Mouse (Mus musculus) forebrain, embryonic 13.5 days (tissue): ENCODE measurements around the gene Prps1l3. TPM values are rescaled to one million over a fixed set of nuclear protein-coding genes. Genes with fewer than 3 reads are reported as not detected.

Experiments
- ATAC-seq: fragments of 200-750 bp; cut with Nextera tagmentation; 2 replicates; pipeline ENCODE4 v1.8.0; 2017
- H3K27ac ChIP-seq: fragments of 300-500 bp; sonication (generic); 2 replicates; pipeline ENCODE4 v1.5.1; 2015; ENCODE audit warnings: inconsistent platforms, mild to moderate bottlenecking, moderate library complexity
- H3K27me3 ChIP-seq: fragments of 300-500 bp; sonication (generic); 2 replicates; pipeline ENCODE4 v1.6.1; 2015; ENCODE audit warnings: mild to moderate bottlenecking, inconsistent platforms
- H3K36me3 ChIP-seq: fragments of 300-500 bp; sonication (generic); 2 replicates; pipeline ENCODE4 v1.6.1; 2015; ENCODE audit warnings: mild to moderate bottlenecking, inconsistent platforms; ENCODE audit not compliant: poor library complexity, severe bottlenecking
- H3K4me1 ChIP-seq: fragments of 300-500 bp; sonication (generic); 2 replicates; pipeline ENCODE4 v1.6.1; 2015; ENCODE audit warnings: inconsistent platforms
- H3K4me2 ChIP-seq: fragments of 300-500 bp; sonication (generic); 2 replicates; pipeline ENCODE4 v1.6.1; 2015; ENCODE audit warnings: inconsistent platforms, mild to moderate bottlenecking, moderate library complexity
- H3K4me3 ChIP-seq: fragments of 300-500 bp; sonication (generic); 2 replicates; pipeline ENCODE4 v1.5.1; 2015; ENCODE audit warnings: mild to moderate bottlenecking, inconsistent platforms
- H3K9ac ChIP-seq: fragments of 300-500 bp; sonication (generic); 2 replicates; pipeline ENCODE4 v1.6.1; 2015; ENCODE audit warnings: mild to moderate bottlenecking, inconsistent platforms
- H3K9me3 ChIP-seq: fragments of 300-500 bp; sonication (generic); replicated peaks from 2 replicates; pipeline ENCODE4 v1.6.1; 2016; ENCODE audit warnings: inconsistent platforms
- WGBS: fragments of 180-500 bp; shearing (Covaris S2); methylation state at CpG from one replicate; pipeline ENCODE4 v1.1.7; 2015; 5-methylcytosine and 5-hydroxymethylcytosine counted together
- polyA plus RNA-seq: library from polyadenylated mRNA; unstranded; fragments of >200 nt; fragmentation: Nextera tagmentation; extraction: Ambion mirVana; gene quantifications from 2 replicates; pipeline ENCODE4 v1.2.1, GENCODE M21; 2015

The Prps1l3 gene
- 51.7 and 56.0 TPM in 2 replicates for polyA plus RNA-seq

- no peaks in the 10 kb centered on the region for H3K36me3 ChIP-seq
- peaks cover 8% of the 10 kb centered on the region for H3K4me1 ChIP-seq
- H3K4me3 ChIP-seq, result peak within 1 kb of the TSS; percentile 81
- 1% methylated on average over 44 of the region's 58 CpGs for WGBS
- no peaks in the 10 kb centered on the region for H3K9me3 ChIP-seq
- no peaks in the 10 kb centered on the region for H3K27me3 ChIP-seq
- ATAC-seq, result peak; percentile 97
- peak within 1 kb of the TSS; percentile 81 for H3K27ac ChIP-seq
- peak within 1 kb of the TSS; percentile 78 for H3K9ac ChIP-seq
- peak within 1 kb of the TSS; percentile 68 for H3K4me2 ChIP-seq
Measured at GRCm38 (mm10) chr12:57230192-57230706, at the start of gene Prps1l3, which contains the start of gene Mipol1. Prps1l3 (plus strand) TSS chr12:57230412. Mipol1 (plus strand) TSS chr12:57230427.

- Histone ChIP-seq H3K4me2 (no peak overlapping the region), H3K27ac (no peak overlapping the region), H3K9ac (no peak overlapping the region), H3K4me3 (no peak overlapping the region), H3K27me3 (no peaks in the 10 kb centered on the region), H3K4me1 (no peaks in the 10 kb centered on the region), H3K36me3 (no peaks in the 10 kb centered on the region), H3K9me3 (no peaks in the 10 kb centered on the region)
- 64% methylated on average over 2 of the region's 2 CpGs for WGBS
- ATAC-seq, result no peak
Measured at GRCm38 (mm10) chr12:57184401-57185147, 45.6 kb upstream of the Prps1l3 start.

DNA sequence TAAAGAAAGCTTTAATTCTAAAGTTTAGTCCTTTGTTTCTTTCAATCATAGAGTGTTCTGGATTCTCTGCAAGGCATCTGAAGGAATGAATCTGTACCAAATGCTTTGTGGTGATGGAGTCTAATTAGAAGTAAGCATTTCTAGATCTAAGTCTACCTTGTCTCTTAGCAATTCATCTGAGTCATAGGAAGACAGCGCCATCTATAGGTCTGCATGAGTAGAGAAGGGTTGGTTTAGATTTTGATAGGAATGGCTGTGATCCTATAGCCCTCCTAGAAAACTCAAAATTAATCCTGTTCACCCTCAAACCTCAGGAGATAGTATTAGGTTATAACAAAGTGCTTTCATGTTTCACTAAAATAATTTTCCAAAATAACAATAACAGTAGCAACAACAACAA, 44.7 kb upstream of the Prps1l3 start:
- H3K4me3 ChIP-seq, result no peak overlapping the region
- no peak for ATAC-seq
- H3K4me1 ChIP-seq, result no peaks in the 10 kb centered on the region
- H3K27ac ChIP-seq, result no peak overlapping the region
- no peaks in the 10 kb centered on the region for H3K27me3 ChIP-seq
- no peaks in the 10 kb centered on the region for H3K9me3 ChIP-seq
- WGBS, result 0% methylated on average over 1 of the region's 1 CpGs
- no peak overlapping the region for H3K4me2 ChIP-seq
- no peaks in the 10 kb centered on the region for H3K36me3 ChIP-seq
- H3K9ac ChIP-seq, result no peak overlapping the region

DNA sequence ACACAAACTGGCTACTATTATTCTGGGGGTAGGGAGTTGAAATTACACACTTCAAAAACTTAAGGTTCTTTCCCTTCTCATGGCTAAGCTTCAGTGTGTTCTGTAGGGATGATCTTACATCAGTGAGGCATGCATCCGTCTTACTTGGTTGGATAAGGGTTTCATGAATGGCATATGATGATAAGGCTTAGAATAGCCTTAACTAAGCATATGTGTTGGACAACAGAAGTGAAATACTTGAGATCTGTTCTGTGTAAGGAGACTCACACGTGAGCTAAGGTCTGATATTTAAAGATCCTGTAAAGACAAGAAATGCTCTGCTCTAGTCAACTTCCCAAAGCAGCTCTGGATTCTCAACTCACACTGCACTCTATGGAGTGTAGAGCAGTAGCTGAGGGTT, 44.1 kb upstream of the Prps1l3 start:
- Histone ChIP-seq H3K27ac (no peak overlapping the region), H3K9me3 (no peaks in the 10 kb centered on the region), H3K27me3 (no peaks in the 10 kb centered on the region), H3K9ac (no peak overlapping the region), H3K4me2 (no peak overlapping the region), H3K36me3 (no peaks in the 10 kb centered on the region), H3K4me3 (no peak overlapping the region), H3K4me1 (no peaks in the 10 kb centered on the region)
- 70% methylated on average over 2 of the region's 2 CpGs for WGBS
- no peak for ATAC-seq

GRCm38 (mm10) chr12:57187032-57187431, 43.2 kb upstream of the Prps1l3 start:
- WGBS, result 87% methylated on average over 4 of the region's 4 CpGs
- Histone ChIP-seq H3K9me3 (no peaks in the 10 kb centered on the region), H3K4me1 (no peaks in the 10 kb centered on the region), H3K4me2 (no peak overlapping the region), H3K27me3 (no peaks in the 10 kb centered on the region), H3K27ac (no peak overlapping the region), H3K9ac (no peak overlapping the region), H3K36me3 (no peaks in the 10 kb centered on the region), H3K4me3 (no peak overlapping the region)
- no peak for ATAC-seq

- Histone ChIP-seq H3K9me3 (no peaks in the 10 kb centered on the region), H3K4me2 (no peak overlapping the region), H3K9ac (no peak overlapping the region), H3K4me3 (no peak overlapping the region), H3K36me3 (no peaks in the 10 kb centered on the region), H3K27ac (no peak overlapping the region), H3K4me1 (peaks cover 14% of the 10 kb centered on the region), H3K27me3 (peaks cover 17% of the 10 kb centered on the region)
- WGBS, result 32% methylated on average over 3 of the region's 3 CpGs
- ATAC-seq, result peak; percentile 50; the same call in 1 of the 2 replicates
Measured at GRCm38 (mm10) chr12:57194609-57195008, 35.6 kb upstream of the Prps1l3 start.

DNA sequence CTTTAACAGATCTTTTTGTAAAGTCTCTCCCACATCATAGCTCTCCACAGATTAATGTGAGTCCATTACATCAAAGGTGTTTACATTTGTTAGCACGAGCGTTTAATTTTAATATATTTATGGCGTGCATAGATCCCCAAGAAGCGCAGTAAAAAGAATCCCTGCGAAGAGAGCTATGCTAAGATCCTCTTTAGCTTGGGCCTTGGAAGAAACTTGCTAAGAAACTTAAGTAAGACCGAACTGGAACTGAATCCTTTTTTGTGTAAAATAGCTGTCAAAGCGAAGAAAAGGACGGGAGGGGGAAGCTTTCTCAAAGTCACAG, 34.0 kb upstream of the Prps1l3 start:
- Histone ChIP-seq H3K27me3 (peaks cover 17% of the 10 kb centered on the region), H3K9ac (peak overlapping the region; percentile 61), H3K4me2 (peak overlapping the region; percentile 81), H3K9me3 (no peaks in the 10 kb centered on the region), H3K27ac (no peak overlapping the region), H3K36me3 (no peaks in the 10 kb centered on the region), H3K4me1 (peaks cover 14% of the 10 kb centered on the region), H3K4me3 (peak overlapping the region; percentile 49)
- no peak for ATAC-seq
- WGBS, result 8% methylated on average over 8 of the region's 8 CpGs

- peak; percentile 57 for ATAC-seq
Measured at GRCm38 (mm10) chr12:57196608-57197362, 33.4 kb upstream of the Prps1l3 start.

GRCm38 (mm10) chr12:57197363-57198026, 32.7 kb upstream of the Prps1l3 start, which contains the start of gene Slc25a21:
Slc25a21 (minus strand) TSS chr12:57197472.
- WGBS, result 45% methylated on average over 10 of the region's 10 CpGs
- Histone ChIP-seq H3K4me2 (peak within 1 kb of the TSS; percentile 81), H3K4me3 (peak within 1 kb of the TSS; percentile 49), H3K27me3 (peaks cover 17% of the 10 kb centered on the region), H3K36me3 (no peaks in the 10 kb centered on the region), H3K9ac (peak within 1 kb of the TSS; percentile 61), H3K4me1 (peaks cover 14% of the 10 kb centered on the region), H3K27ac (no peak within 1 kb of the TSS), H3K9me3 (no peaks in the 10 kb centered on the region)
- ATAC-seq, result no peak

More at GRCm38 (mm10) chr12:57196608-57197362, 33.4 kb upstream of the Prps1l3 start:
- Histone ChIP-seq H3K36me3 (no peaks in the 10 kb centered on the region), H3K27me3 (peaks cover 17% of the 10 kb centered on the region), H3K9me3 (no peaks in the 10 kb centered on the region), H3K27ac (no peak overlapping the region), H3K4me1 (peaks cover 14% of the 10 kb centered on the region), H3K9ac (peak overlapping the region; percentile 61), H3K4me2 (peak overlapping the region; percentile 81), H3K4me3 (peak overlapping the region; percentile 49)
- 1% methylated on average over 51 of the region's 59 CpGs for WGBS

DNA sequence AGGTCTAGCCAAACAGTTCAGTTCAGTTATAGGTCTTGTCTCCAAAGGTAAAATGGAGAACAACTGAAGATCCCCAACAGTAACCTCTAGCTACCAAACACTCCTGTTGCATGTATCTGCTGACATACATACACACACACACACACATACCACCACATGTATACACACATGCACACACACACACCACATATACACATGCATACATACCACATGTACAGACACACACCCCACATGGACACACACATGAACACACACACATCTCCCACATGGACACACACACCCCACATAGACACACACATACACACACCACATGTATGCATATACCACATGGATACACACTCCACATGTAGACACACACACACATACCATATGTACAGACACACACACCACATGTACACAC, 31.9 kb upstream of the Prps1l3 start:
- H3K9ac ChIP-seq, result no peak overlapping the region
- peaks cover 14% of the 10 kb centered on the region for H3K4me1 ChIP-seq
- H3K27me3 ChIP-seq, result peaks cover 17% of the 10 kb centered on the region
- no peak overlapping the region for H3K4me3 ChIP-seq
- ATAC-seq, result no peak
- H3K27ac ChIP-seq, result no peak overlapping the region
- H3K9me3 ChIP-seq, result no peaks in the 10 kb centered on the region
- H3K4me2 ChIP-seq, result no peak overlapping the region
- no peaks in the 10 kb centered on the region for H3K36me3 ChIP-seq

GRCm38 (mm10) chr12:57199427-57199826, 30.8 kb upstream of the Prps1l3 start:
- H3K4me1 ChIP-seq, result peaks cover 14% of the 10 kb centered on the region
- no peak overlapping the region for H3K9ac ChIP-seq
- peaks cover 17% of the 10 kb centered on the region for H3K27me3 ChIP-seq
- no peaks in the 10 kb centered on the region for H3K9me3 ChIP-seq
- no peaks in the 10 kb centered on the region for H3K36me3 ChIP-seq
- 100% methylated on average over 2 of the region's 2 CpGs for WGBS
- no peak overlapping the region for H3K4me3 ChIP-seq
- no peak for ATAC-seq
- no peak overlapping the region for H3K4me2 ChIP-seq
- H3K27ac ChIP-seq, result no peak overlapping the region

DNA sequence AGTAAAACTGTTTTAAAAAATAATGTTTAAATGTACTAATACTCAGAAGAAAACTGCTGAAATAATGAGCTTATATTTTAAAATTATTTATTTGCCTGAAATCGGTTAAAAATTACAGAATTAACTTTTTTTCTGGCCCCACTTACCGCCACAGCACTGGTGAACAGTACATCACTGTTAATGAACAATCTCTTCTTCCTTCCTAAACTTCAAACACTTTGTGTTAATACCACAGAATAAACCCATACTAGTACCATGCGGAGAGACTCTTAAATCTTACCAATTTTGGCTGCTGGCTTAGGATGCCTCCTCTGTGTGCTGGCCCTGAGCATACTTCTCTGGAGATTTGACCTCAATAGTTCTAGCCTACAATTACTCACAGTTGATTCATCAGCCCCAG, 28.3 kb upstream of the Prps1l3 start:
- H3K4me1 ChIP-seq, result peaks cover 6% of the 10 kb centered on the region
- H3K9ac ChIP-seq, result no peak overlapping the region
- no peaks in the 10 kb centered on the region for H3K9me3 ChIP-seq
- WGBS, result 94% methylated on average over 3 of the region's 3 CpGs
- H3K27ac ChIP-seq, result no peak overlapping the region
- no peaks in the 10 kb centered on the region for H3K36me3 ChIP-seq
- no peak overlapping the region for H3K4me3 ChIP-seq
- no peak overlapping the region for H3K4me2 ChIP-seq
- no peak for ATAC-seq
- H3K27me3 ChIP-seq, result peaks cover 9% of the 10 kb centered on the region
